Mouse (Mus musculus): ENCODE results near the gene Hoxb8. TPM values are rescaled to one million over a fixed set of nuclear protein-coding genes. Genes with fewer than 3 reads are reported as not detected.

Gene Hoxb8
- polyA plus RNA-seq, 1 experiment from 2014 or later, result 1.4 TPM

DNA sequence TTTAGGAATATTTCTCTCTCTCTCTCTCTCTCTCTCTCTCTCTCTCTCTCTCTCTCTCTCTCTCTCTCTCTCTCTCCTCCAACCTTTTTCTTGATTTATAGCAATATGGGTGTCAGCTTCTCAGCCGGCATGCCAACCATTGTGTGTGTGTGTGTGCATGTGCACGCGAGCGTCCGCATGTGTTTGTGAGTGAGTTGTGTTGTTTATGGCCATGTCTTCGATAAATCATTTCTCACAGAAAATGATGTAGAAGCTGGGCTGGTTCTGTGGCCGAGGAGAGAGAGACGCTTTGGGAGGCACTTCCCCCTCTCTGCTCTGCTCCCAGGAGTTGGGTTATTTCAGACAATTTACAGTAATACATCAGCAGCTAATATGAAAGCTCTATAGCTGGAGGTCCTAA is 46.9 kb downstream of the Hoxb8 start:
- TF ChIP-seq CTCF (IDR thresholded peaks at IDR 0.05; ENCODE audit: low read depth), result no peak
- H3K9ac ChIP-seq, result peak overlapping the region; percentile 99

DNA sequence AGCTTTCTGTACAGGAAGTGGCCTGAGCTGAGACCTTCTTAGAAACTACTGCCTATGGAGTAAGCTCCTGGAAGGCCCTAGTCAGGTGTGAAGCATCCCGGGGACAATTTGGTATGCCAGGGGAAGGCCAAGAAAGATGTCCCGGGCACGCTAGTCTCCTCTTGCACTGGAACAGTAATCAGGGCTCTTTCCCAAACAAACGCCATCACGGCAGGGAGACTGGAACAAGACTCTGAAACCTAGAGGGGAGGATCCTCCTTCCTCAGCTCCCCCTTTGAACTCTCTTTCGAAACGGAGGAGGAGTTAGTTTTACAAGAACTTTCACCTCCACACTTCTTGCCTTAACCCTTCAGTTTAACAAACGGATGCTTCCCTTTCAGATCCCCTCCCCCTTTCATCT is 50.4 kb downstream of the Hoxb8 start:
- Histone ChIP-seq H3K27ac (ENCODE audit: low read depth) (peak overlapping the region; percentile 100), H3K9ac (peak overlapping the region; percentile 97), H3K36me3 (ENCODE audit: insufficient read depth) (peaks cover 42% of the 10 kb centered on the region), H3K27me3 (ENCODE audit: insufficient read depth, low read length) (peaks cover 25% of the 10 kb centered on the region), H3K4me1 (ENCODE audit: insufficient read depth) (peaks cover 21% of the 10 kb centered on the region), H3K4me2 (peak overlapping the region; percentile 84), H3K4me3 (ENCODE audit: low read depth, low read length) (peak overlapping the region; percentile 64), H3K9me3 (ENCODE audit: low read depth, low read length) (no peaks in the 10 kb centered on the region)
- WGBS, result 4% methylated on average over 8 of the region's 8 CpGs
- DNase-seq (peak; percentile 78), ATAC-seq (ENCODE audit: insufficient read depth) (0 out of 2 replicates have a peak, but pooled peaks have one; percentile 21)
- no peak for TF ChIP-seq CTCF (IDR thresholded peaks at IDR 0.05; ENCODE audit: low read depth)

More for the DNA sequence above, 46.9 kb downstream of the Hoxb8 start:
- Histone ChIP-seq H3K4me3 (ENCODE audit: low read depth, low read length) (peak overlapping the region; percentile 72), H3K27ac (ENCODE audit: low read depth) (peak overlapping the region; percentile 100), H3K27me3 (ENCODE audit: insufficient read depth, low read length) (peaks cover 17% of the 10 kb centered on the region; the same call in 1 of the 2 replicates), H3K4me2 (peak overlapping the region; percentile 84), H3K9me3 (ENCODE audit: low read depth, low read length) (no peaks in the 10 kb centered on the region), H3K36me3 (ENCODE audit: insufficient read depth) (peaks cover 22% of the 10 kb centered on the region), H3K4me1 (ENCODE audit: insufficient read depth) (peaks cover 12% of the 10 kb centered on the region)
- DNase-seq (peak; percentile 77), ATAC-seq (ENCODE audit: insufficient read depth) (no peak)
- WGBS, result 8% methylated on average over 8 of the region's 8 CpGs

DNA sequence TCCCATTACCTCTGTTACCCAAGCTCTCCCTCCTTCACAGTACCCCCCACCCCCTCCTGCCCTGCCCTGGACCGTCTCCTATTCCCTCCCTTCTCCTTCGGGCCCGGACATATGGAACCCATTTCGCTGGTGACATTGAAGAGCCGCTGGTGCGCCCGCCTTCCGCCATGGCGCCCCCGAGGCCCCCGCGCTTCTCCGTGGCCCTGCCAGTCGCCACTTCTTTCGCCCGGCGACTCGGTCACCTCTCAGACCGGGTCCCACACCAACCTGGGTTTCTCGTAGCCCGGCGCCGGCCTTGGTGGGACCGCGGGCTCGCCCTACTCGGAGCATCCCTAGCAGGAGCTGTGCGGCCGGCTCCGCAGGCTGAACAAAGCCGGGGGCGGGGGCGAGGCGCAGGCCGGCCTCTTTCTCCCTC is 50.9 kb downstream of the Hoxb8 start:
- peaks cover 47% of the 10 kb centered on the region for H3K36me3 ChIP-seq (ENCODE audit: insufficient read depth)
- H3K4me3 ChIP-seq (ENCODE audit: low read depth, low read length), result peak overlapping the region; percentile 64
- peak overlapping the region; percentile 100 for H3K27ac ChIP-seq (ENCODE audit: low read depth)
- peaks cover 25% of the 10 kb centered on the region for H3K27me3 ChIP-seq (ENCODE audit: insufficient read depth, low read length)
- TF ChIP-seq CTCF (IDR thresholded peaks at IDR 0.05; ENCODE audit: low read depth), result no peak
- peak overlapping the region; percentile 84 for H3K4me2 ChIP-seq
- WGBS, result under 1% methylated on average over 35 of the region's 35 CpGs
- peaks cover 21% of the 10 kb centered on the region for H3K4me1 ChIP-seq (ENCODE audit: insufficient read depth)
- DNase-seq, result peak; percentile 79
- H3K9me3 ChIP-seq (ENCODE audit: low read depth, low read length), result no peaks in the 10 kb centered on the region
- ATAC-seq (ENCODE audit: insufficient read depth), result peak; percentile 65
- H3K9ac ChIP-seq, result peak overlapping the region; percentile 97

DNA sequence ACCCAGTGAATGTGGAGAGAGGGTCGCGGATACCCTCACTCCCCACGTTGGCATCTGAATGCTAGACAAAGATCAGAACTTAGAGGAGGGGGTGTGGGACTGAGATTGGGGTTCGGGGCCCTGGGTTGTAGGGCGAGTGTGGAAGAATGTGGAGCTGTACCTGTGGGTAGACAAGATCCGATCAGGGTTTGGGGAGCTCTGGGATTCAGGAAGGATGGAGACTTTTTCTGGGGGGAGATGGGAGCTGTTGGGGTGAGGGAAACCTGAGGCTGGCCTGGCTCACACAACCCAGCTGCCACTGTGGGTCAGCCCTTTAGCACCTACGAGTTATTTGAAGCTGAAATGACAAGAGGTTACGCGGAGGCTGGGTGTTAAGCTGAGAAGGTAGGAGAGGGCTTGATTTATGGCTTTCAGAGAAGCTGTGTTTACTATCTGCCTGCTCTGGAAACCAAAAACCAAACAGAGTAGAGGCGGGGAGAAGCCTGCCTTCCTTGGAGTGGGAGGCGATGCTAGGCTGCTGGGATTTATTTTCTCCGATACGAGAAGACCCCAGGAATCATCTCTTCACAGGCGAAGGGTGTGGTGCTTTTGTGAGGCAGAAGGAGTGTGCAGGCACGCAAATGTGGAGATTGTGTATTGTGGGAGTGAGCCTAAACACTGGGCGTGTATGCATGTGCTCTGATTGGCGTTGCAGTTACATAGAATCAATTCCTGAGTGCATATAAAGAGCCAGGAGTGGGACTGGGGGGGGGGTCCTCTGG is 51.7 kb downstream of the Hoxb8 start:
- DNase-seq, result peak; percentile 65
- Histone ChIP-seq H3K9ac (peak overlapping the region; percentile 97), H3K27me3 (ENCODE audit: insufficient read depth, low read length) (peaks cover 28% of the 10 kb centered on the region), H3K27ac (ENCODE audit: low read depth) (peak overlapping the region; percentile 100), H3K9me3 (ENCODE audit: low read depth, low read length) (no peaks in the 10 kb centered on the region), H3K36me3 (ENCODE audit: insufficient read depth) (peaks cover 53% of the 10 kb centered on the region), H3K4me2 (peak overlapping the region; percentile 84), H3K4me1 (ENCODE audit: insufficient read depth) (peaks cover 22% of the 10 kb centered on the region), H3K4me3 (ENCODE audit: low read depth, low read length) (peak overlapping the region; percentile 64)
- 8% methylated on average over 17 of the region's 17 CpGs for WGBS
- TF ChIP-seq CTCF (IDR thresholded peaks at IDR 0.05; ENCODE audit: low read depth), result no peak
- no peak for ATAC-seq (ENCODE audit: insufficient read depth)

DNA sequence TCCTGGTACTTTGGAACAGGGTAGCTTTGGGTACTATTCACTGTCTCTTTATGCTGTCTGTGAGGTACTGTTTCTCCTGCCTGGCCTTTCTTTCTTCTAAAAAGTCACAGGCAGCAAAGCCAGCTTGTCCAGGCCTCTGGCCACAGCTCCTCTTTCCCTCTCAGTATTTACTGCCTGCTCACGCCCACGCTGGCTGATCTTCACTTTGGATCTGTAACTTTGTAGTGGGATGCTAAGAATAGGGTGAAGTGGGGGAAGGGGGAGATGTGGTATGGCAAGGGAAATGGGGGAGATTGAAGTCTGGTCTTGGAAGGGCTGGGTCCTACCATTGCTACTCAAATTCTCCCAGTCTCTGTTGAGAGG is 52.3 kb downstream of the Hoxb8 start:
- TF ChIP-seq CTCF (IDR thresholded peaks at IDR 0.05; ENCODE audit: low read depth), result no peak
- Histone ChIP-seq H3K27me3 (ENCODE audit: insufficient read depth, low read length) (peaks cover 31% of the 10 kb centered on the region), H3K9ac (peak overlapping the region; percentile 97), H3K4me1 (ENCODE audit: insufficient read depth) (peaks cover 28% of the 10 kb centered on the region), H3K9me3 (ENCODE audit: low read depth, low read length) (no peaks in the 10 kb centered on the region), H3K4me2 (peak overlapping the region; percentile 84), H3K36me3 (ENCODE audit: insufficient read depth) (peaks cover 59% of the 10 kb centered on the region), H3K4me3 (ENCODE audit: low read depth, low read length) (peak overlapping the region; percentile 64), H3K27ac (ENCODE audit: low read depth) (peak overlapping the region; percentile 100)
- no peak for DNase-seq
- ATAC-seq (ENCODE audit: insufficient read depth), result no peak
- 8% methylated on average over 2 of the region's 2 CpGs for WGBS

MicroRNA genes within 50 kb of the gene (microRNA counts, 519-probe panel; counts per million panel counts)
- microRNA mmu-miR-10a, result 4,357 counts per million, percentile 90 among the panel's probes with 10 or more counts
- microRNA mmu-miR-196a, result 2,529 counts per million, percentile 46 among the panel's probes with 10 or more counts

Small RNA genes within 50 kb of the gene (microRNA-seq; reads per million reads assigned to microRNA genes)
- 42,954 reads per million, percentile 99 among the genes with 10 or more reads in this experiment for gene Mir10a (ENCODE audit: borderline number of aligned reads)
- gene Mir196a-1 (ENCODE audit: borderline number of aligned reads), result 1.9 reads per million

Other genes starting within 250 kb of the Hoxb8 start
- gene Snf8, start 247.0 kb upstream of the Hoxb8 start, polyA plus RNA-seq (2014; fragmentation: Nextera tagmentation; extraction: Ambion mirVana), result 37.2 and 37.6 TPM in 2 replicates
- gene Ube2z, start 216.5 kb upstream of the Hoxb8 start, polyA plus RNA-seq (2014; fragmentation: Nextera tagmentation; extraction: Ambion mirVana), result 37.8 and 43.2 TPM in 2 replicates
- 725 and 738 TPM in 2 replicates for gene Atp5g1, start 206.2 kb upstream of the Hoxb8 start, polyA plus RNA-seq (2014; fragmentation: Nextera tagmentation; extraction: Ambion mirVana)
- not detected in 2 replicates for gene Calcoco2, start 169.9 kb upstream of the Hoxb8 start, polyA plus RNA-seq (2014; fragmentation: Nextera tagmentation; extraction: Ambion mirVana)
- gene Ttll6, start 148.1 kb upstream of the Hoxb8 start, polyA plus RNA-seq (2014; fragmentation: Nextera tagmentation; extraction: Ambion mirVana), result 0.09 TPM in 1 of 2 replicates, not detected in the other
- gene Hoxb13, start 87.6 kb upstream of the Hoxb8 start, polyA plus RNA-seq (2014; fragmentation: Nextera tagmentation; extraction: Ambion mirVana), result not detected in 2 replicates
- 0.08 and 0.22 TPM in 2 replicates for gene Hoxb9, start 10.4 kb upstream of the Hoxb8 start, polyA plus RNA-seq (2014; fragmentation: Nextera tagmentation; extraction: Ambion mirVana)
- gene Hoxb7, start 4.7 kb downstream of the Hoxb8 start, polyA plus RNA-seq (2014; fragmentation: Nextera tagmentation; extraction: Ambion mirVana), result 2.1 and 3.5 TPM in 2 replicates
- 19.7 and 24.4 TPM in 2 replicates for gene Hoxb6, start 10.6 kb downstream of the Hoxb8 start, polyA plus RNA-seq (2014; fragmentation: Nextera tagmentation; extraction: Ambion mirVana)
- 65.9 and 76.1 TPM in 2 replicates for gene Hoxb5, start 21.4 kb downstream of the Hoxb8 start, polyA plus RNA-seq (2014; fragmentation: Nextera tagmentation; extraction: Ambion mirVana)
- gene Hoxb4, start 36.4 kb downstream of the Hoxb8 start, polyA plus RNA-seq (2014; fragmentation: Nextera tagmentation; extraction: Ambion mirVana), result 3.8 and 3.9 TPM in 2 replicates
- 3.9 and 6.3 TPM in 2 replicates for gene Hoxb3, start 41.4 kb downstream of the Hoxb8 start, polyA plus RNA-seq (2014; fragmentation: Nextera tagmentation; extraction: Ambion mirVana)
- 48.9 and 51.6 TPM in 2 replicates for gene Hoxb2, start 68.6 kb downstream of the Hoxb8 start, polyA plus RNA-seq (2014; fragmentation: Nextera tagmentation; extraction: Ambion mirVana)
- 0.08 TPM in 1 of 2 replicates, not detected in the other for gene Hoxb1, start 83.8 kb downstream of the Hoxb8 start, polyA plus RNA-seq (2014; fragmentation: Nextera tagmentation; extraction: Ambion mirVana)
- gene Skap1, start 182.7 kb downstream of the Hoxb8 start, polyA plus RNA-seq (2014; fragmentation: Nextera tagmentation; extraction: Ambion mirVana), result 0.96 and 1.1 TPM in 2 replicates